Mouse (Mus musculus): ENCODE data around the gene Rdh14. TPM values are rescaled to one million over a fixed set of nuclear protein-coding genes. Genes with fewer than 3 reads are reported as not detected.

Gene Rdh14
- polyA plus RNA-seq, 1 experiment from 2014 or later, result 40.7 TPM

- Histone ChIP-seq H3K4me3 (ENCODE audit: low read length) (no peak overlapping the region), H3K4me1 (ENCODE audit: insufficient read depth, low read length) (no peaks in the 10 kb centered on the region), H3K36me3 (ENCODE audit: insufficient read depth, low read length) (no peaks in the 10 kb centered on the region), H3K9ac (replicated peaks; ENCODE audit: low read length) (no peak overlapping the region), H3K4me2 (replicated peaks; ENCODE audit: low read depth, low read length) (no peak overlapping the region), H3K27ac (ENCODE audit: low read length) (peak overlapping the region; percentile 51), H3K27me3 (ENCODE audit: insufficient read depth, low read length) (no peaks in the 10 kb centered on the region), H3K9me3 (ENCODE audit: low read length) (no peaks in the 10 kb centered on the region)
- peak; percentile 92 for ATAC-seq (ENCODE audit: low FRiP score, low TSS enrichment)
- WGBS, result 40% methylated on average over 9 of the region's 9 CpGs
These were observed 35.7 kb downstream of the Rdh14 start for GRCm38 (mm10) chr12:10425982-10426863.

GRCm38 (mm10) chr12:10430999-10431398 is 40.4 kb downstream of the Rdh14 start:
- Histone ChIP-seq H3K9me3 (ENCODE audit: low read length) (no peaks in the 10 kb centered on the region), H3K4me2 (replicated peaks; ENCODE audit: low read depth, low read length) (no peak overlapping the region), H3K36me3 (ENCODE audit: insufficient read depth, low read length) (no peaks in the 10 kb centered on the region), H3K27ac (ENCODE audit: low read length) (no peak overlapping the region), H3K9ac (replicated peaks; ENCODE audit: low read length) (no peak overlapping the region), H3K27me3 (ENCODE audit: insufficient read depth, low read length) (no peaks in the 10 kb centered on the region), H3K4me1 (ENCODE audit: insufficient read depth, low read length) (no peaks in the 10 kb centered on the region), H3K4me3 (ENCODE audit: low read length) (no peak overlapping the region)
- WGBS, result 79% methylated on average over 1 of the region's 1 CpGs
- ATAC-seq (ENCODE audit: low FRiP score, low TSS enrichment), result no peak

- Histone ChIP-seq H3K4me3 (ENCODE audit: low read length) (no peak overlapping the region), H3K27ac (ENCODE audit: low read length) (no peak overlapping the region), H3K27me3 (ENCODE audit: insufficient read depth, low read length) (no peaks in the 10 kb centered on the region; the same call in 1 of the 2 replicates), H3K4me2 (replicated peaks; ENCODE audit: low read depth, low read length) (no peak overlapping the region), H3K4me1 (ENCODE audit: insufficient read depth, low read length) (peaks cover 12% of the 10 kb centered on the region; the same call in 1 of the 2 replicates), H3K36me3 (ENCODE audit: insufficient read depth, low read length) (no peaks in the 10 kb centered on the region), H3K9me3 (ENCODE audit: low read length) (no peaks in the 10 kb centered on the region), H3K9ac (replicated peaks; ENCODE audit: low read length) (no peak overlapping the region)
- ATAC-seq (ENCODE audit: low FRiP score, low TSS enrichment), result peak; percentile 46; the same call in 1 of the 2 replicates
- WGBS, result 26% methylated on average over 15 of the region's 15 CpGs
These were observed 47.8 kb downstream of the Rdh14 start for GRCm38 (mm10) chr12:10438054-10439001.

- no peaks in the 10 kb centered on the region for H3K36me3 ChIP-seq (ENCODE audit: insufficient read depth, low read length)
- H3K9ac ChIP-seq (replicated peaks; ENCODE audit: low read length), result no peak overlapping the region
- peak overlapping the region; percentile 17; the same call in 1 of the 2 replicates for H3K27ac ChIP-seq (ENCODE audit: low read length)
- H3K27me3 ChIP-seq (ENCODE audit: insufficient read depth, low read length), result no peaks in the 10 kb centered on the region; the same call in 1 of the 2 replicates
- H3K4me2 ChIP-seq (replicated peaks; ENCODE audit: low read depth, low read length), result 0 out of 2 replicates have a peak overlapping the region, but pooled peaks have one; percentile 5
- peak; percentile 47; the same call in 1 of the 2 replicates for ATAC-seq (ENCODE audit: low FRiP score, low TSS enrichment)
- no peak overlapping the region for H3K4me3 ChIP-seq (ENCODE audit: low read length)
- H3K4me1 ChIP-seq (ENCODE audit: insufficient read depth, low read length), result peaks cover 12% of the 10 kb centered on the region; the same call in 1 of the 2 replicates
- H3K9me3 ChIP-seq (ENCODE audit: low read length), result no peaks in the 10 kb centered on the region
- WGBS, result 18% methylated on average over 14 of the region's 14 CpGs
These were observed 49.1 kb downstream of the Rdh14 start for GRCm38 (mm10) chr12:10439483-10440235.

Other genes with a start within 250 kb of the Rdh14 start
- gene Nt5c1b, start 20.8 kb upstream of the Rdh14 start, polyA plus RNA-seq (2015; fragmentation: Nextera tagmentation; extraction: Ambion mirVana), result 0.13 TPM in 1 of 2 replicates, not detected in the other

All from kidney, embryonic 16.5 days (tissue).